Mouse (Mus musculus): ENCODE results near the gene Gm49387.

DNA sequence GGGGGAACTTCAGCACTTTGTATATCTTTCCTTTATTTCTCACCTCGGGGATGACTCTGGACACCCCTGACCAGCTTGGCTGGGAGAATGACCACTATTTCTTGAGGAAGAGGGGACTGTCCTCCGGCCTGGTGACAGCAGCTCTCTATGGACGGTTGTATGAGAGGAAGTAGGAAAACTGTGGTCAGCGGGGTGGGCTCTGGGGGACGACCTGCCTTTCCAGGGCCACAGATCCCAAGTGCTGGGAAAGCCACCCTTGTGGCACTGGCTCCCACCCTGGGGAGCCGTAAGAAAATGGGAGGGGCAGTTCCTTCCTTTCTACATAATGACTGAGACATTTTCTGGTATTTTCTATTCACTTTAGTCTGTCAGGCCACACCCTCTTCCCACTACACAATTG, 27.1 kb upstream of the Gm49387 start:
- TF ChIP-seq CTCF (IDR thresholded peaks at IDR 0.05; ENCODE audit: low read depth, low read length), result no peak
- TF ChIP-seq POLR2A (IDR thresholded peaks at IDR 0.05; ENCODE audit: insufficient read depth, low read length), result no peak
